Mouse (Mus musculus): Measurements from ENCODE around the gene Cdk1. TPM values are rescaled to one million over a fixed set of nuclear protein-coding genes. Genes with fewer than 3 reads are reported as not detected.

Gene Cdk1
- total RNA-seq, 2 experiments from 2014 or later, result 179 to 568 TPM

DNA sequence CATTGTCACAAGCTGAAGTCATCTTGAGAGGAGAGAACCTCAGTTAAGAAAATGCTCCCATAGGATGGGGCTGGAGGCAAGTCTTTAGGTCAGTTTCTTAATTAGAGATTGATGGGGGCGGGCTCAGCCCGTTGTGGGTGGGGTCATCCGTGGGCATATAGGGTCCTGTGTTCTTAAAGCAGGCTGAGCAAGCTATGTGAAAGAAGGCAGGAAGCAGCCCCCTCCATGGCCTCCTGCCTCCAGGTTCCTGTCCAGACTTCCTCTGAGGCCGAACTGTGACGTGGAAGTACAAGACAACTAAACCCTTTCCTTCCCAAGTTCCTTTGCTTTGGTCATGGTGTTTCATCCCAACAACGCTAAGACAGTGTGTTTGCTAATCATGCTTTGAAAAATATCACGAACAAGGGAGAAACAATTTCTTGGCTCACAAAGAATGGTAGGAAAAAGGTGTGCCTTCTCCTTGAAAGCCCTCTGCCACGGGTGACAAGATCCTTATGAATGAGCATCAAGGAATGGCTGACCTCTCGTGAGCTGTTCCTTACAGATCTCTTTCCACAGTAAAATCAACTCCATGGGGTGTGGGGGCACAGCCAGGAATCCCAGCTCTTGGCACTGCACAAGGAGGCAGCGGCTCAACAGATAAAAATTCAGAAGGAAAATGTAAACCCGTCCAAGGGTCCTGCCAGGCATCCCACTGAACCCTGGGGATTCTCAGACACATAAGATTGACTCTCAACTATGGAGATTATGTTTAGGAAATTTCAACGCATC is 1.5 kb downstream of the Cdk1 start:
- no peak for ATAC-seq (replicated peaks; ENCODE audit: low FRiP score, poor library complexity, severe bottlenecking)

DNA sequence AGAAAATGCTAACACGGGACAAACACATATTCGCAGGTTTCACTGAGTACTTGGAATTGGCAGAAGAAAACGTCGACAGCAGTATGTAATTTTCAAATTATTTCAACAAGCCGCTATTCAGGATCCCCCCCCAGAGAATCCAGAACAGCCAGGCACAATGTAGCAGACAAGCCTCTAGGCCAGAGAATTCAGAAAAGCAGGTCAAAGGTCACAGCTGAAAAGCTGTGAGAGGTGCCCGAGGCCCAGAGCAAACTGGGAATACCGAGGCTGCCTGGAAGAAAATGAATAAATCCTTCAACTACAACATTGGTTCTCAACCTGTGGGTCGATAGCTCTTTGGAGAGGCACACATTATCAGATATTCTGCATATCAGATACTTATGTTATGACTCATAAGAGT is 4.5 kb downstream of the Cdk1 start:
- ATAC-seq (replicated peaks; ENCODE audit: low FRiP score, poor library complexity, severe bottlenecking), result no peak

DNA sequence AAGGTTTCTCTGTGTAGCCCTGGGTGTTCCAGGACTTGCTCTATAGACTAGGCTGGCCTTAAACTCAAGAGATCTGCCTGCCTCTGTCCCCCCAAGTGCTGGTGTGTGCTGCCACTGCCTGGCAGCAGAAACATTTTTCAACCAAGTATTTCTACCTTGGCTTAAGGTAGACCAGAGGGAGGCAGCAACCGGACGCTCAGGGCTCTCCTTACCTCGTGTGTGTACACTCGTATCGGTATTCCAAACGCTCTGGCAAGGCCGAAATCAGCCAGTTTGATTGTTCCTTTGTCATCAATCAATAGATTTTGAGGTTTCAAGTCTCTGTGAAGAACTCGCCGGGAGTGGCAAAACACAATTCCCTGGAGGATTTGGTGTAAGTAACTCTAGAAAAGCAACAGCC is 10.4 kb downstream of the Cdk1 start:
- no peak for ATAC-seq (replicated peaks; ENCODE audit: low FRiP score, poor library complexity, severe bottlenecking)

DNA sequence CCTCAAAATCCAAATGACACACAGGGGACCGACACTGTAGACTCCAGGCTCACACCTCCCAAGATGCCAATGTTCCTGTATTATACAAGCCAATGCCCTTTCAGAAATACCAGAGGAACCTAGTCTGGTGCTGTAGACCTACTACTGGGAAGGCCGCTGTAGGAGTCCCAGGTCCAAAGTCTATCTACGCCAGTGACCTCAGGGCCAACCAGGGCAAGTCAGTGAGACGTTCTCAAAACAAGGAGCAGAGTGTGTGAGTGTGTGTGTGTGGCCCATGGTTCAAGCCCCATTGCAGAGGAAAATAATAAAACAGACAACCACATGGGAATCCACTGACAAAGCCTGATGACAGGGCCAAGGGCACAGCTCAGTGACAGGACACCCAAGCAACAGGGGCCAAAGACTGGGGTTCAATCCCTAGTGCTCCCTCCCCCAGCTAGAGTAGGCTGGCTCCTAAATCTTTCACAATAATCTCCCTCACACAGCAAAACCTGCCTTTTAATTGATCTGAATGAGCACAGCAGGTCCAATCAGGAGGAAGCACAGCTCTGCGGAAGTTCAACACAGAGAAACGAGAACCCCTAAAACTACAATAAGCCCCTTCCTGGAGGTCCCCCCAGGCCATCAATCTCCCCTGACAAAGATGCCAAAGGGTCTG is 11.0 kb downstream of the Cdk1 start:
- no peak for ATAC-seq (replicated peaks; ENCODE audit: low FRiP score, poor library complexity, severe bottlenecking)

DNA sequence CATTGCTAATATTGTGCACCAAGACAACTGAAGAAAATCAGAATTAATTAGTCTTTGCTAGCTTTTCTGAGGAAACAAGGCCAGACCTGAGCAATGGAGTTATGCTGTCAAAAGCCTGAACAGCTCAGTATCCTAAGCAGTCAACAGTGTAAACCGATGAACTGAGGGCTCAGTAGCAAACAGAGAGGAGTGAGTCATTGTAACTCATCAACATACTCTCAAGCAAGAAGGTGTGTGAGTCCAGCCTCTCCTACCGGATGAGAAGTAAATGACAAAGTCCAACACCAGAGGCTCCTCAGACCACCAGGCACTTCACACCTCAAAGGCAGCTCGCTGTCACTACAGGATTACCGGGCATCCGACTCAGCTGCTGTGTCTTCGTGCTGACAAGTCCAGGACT is 12.7 kb downstream of the Cdk1 start:
- no peak for ATAC-seq (replicated peaks; ENCODE audit: low FRiP score, poor library complexity, severe bottlenecking)

DNA sequence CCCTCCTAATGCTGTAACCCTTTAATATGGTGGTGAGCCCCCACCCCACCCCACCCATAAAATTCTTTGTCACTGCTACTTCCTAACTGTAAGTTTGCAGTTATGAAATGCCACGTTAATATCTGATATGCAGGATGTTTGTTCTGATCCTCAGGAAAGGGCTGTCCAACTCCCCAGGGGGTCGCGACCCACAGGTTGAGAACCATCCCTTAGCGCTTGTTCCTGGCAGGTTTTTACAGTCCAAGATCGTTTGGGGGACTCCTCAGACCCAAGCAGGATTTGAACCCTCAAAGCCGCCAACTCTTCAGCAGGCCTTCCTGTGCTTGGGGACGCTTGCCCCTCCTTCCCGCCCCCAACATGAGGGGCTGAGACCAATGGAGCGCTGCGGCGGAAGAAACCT is 16.5 kb downstream of the Cdk1 start:
- ATAC-seq (replicated peaks; ENCODE audit: low FRiP score, poor library complexity, severe bottlenecking), result no peak

DNA sequence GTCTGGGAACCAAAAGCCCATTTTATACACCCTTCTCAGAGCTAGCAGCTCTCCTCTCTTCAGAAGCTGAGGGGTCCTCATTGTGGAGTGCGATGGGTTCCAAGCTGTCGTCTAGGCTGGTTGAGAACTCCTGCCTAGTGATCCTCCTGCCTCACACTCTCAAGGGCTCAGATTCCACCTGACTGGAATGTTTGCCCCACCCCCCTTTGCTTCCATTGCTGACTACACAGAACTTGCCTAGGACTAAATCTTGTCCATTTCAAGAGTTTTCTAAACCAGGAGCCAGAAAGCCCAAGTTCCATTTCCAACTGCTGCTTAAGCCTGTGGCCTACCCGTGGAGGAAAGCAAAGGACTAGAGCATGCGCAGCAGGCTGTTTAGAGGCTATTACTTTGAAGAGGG is 17.1 kb downstream of the Cdk1 start:
- no peak for ATAC-seq (replicated peaks; ENCODE audit: low FRiP score, poor library complexity, severe bottlenecking)

DNA sequence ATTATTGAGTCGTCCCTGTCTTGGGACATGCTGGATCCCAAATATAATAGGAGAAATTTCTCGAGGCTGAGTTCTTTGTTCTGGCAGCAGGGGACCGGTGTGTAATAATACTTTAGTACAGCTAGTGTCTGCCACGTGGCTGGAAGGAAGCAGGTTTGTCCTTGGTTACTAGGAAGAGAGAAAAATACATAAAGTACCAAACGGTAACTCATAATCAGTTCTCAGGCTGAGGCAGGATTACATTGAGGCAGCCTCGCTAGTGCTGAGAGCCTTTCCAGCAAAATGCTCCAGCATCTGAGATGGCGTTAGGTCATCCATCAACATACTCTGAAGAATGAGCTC is 17.6 kb downstream of the Cdk1 start:
- ATAC-seq (replicated peaks; ENCODE audit: low FRiP score, poor library complexity, severe bottlenecking), result no peak

DNA sequence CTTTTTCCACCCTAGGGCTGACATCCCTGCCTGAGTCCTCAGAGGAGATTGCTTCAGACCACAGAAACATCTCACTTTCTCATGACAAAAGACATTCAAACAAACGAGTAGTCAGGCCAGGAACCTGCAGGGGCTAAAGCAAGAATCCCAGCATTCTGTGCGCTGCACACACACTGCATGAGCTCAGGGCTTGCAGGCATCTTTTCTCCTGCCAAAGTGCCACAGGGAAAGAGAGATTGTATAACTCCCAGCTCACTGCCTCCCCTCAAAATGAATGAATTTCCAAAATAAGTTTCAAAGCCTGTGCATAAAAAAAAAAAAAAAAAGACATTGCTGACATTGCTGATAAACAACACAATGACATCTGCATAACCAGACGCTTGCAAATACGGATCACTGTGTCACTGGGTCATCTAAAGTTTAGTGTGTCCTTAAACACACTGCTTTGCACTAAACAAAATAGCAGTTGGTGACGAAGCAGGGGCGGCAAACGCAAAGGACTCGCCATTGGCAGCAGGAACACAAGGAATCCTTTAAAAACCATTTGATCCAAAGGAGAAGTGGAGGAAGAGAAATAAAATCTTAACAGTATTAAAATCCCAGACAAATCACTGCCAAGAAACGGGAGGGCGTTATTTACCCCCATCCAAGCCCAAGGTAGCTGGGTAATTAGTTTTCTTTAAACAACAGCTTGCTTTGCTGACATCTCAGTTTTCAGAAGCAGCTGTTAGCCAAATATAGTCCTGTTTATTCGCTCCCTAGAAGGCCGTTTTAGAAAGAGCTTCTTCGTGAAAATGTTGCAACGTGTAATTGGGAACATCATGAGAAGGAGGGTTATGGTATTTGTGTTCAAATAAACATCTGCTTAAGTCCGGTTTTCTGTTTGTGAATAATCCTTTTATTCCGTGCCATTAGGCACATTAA is 18.2 kb downstream of the Cdk1 start:
- ATAC-seq (replicated peaks; ENCODE audit: low FRiP score, poor library complexity, severe bottlenecking), result no peak

DNA sequence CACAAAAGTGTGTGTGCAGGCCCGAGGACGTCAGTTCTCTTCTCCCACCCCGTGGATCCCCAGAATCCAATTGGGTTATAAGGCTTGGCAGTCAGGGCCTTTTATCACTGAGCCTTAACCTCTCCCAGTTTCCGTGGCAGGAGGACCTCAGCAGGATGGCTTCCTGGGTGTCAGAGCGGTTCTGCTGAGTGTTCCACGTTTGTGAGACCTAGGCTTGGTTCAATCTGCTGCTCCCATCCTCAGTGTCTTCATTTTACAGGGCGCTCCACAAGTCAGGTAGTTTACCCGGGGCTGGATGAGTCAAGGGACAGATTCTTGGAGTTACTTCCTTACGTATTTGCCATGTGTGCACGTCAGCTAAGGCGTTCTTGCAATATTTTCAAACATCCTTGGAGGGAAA is 19.5 kb downstream of the Cdk1 start:
- no peak for ATAC-seq (replicated peaks; ENCODE audit: low FRiP score, poor library complexity, severe bottlenecking)

DNA sequence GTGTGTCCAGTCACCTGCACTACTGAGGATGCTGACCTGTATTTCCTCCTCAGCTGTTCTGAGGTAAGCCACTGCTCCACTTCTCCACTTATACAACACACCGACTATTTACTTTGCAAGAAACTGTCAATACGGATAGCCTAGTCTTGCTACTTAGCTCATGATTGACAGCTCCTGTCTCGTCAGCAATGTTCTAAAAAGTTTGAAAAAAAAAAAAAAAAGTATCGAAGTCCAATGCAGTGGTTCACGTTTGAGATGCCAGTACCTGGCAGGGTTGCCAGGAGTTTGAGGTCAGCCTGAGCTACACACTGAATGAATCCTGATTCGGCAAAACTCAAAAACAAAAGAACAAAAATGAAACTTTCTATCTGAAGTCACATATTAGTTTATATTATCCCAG is 21.5 kb downstream of the Cdk1 start:
- no peak for ATAC-seq (replicated peaks; ENCODE audit: low FRiP score, poor library complexity, severe bottlenecking)

DNA sequence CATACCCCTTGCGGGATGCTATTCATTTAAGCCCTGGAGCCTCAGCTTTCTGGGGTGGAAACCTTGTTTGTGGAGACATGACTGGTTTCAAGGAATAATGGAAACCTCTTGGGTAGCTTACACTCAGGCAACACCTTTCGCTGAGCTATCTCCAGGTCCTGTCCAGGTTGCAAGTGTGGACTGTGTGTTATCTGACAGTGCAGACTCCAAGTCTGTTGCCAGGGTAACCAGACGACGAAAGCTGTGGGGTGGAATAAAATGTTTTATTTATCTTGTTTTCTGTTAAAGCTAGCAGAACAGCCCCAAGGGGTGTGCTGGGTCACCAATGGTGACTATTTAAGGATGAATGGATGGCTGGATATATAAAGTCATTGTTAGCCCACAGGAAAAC is 24.1 kb downstream of the Cdk1 start:
- peak; percentile 67 for ATAC-seq (replicated peaks; ENCODE audit: low FRiP score, poor library complexity, severe bottlenecking)

DNA sequence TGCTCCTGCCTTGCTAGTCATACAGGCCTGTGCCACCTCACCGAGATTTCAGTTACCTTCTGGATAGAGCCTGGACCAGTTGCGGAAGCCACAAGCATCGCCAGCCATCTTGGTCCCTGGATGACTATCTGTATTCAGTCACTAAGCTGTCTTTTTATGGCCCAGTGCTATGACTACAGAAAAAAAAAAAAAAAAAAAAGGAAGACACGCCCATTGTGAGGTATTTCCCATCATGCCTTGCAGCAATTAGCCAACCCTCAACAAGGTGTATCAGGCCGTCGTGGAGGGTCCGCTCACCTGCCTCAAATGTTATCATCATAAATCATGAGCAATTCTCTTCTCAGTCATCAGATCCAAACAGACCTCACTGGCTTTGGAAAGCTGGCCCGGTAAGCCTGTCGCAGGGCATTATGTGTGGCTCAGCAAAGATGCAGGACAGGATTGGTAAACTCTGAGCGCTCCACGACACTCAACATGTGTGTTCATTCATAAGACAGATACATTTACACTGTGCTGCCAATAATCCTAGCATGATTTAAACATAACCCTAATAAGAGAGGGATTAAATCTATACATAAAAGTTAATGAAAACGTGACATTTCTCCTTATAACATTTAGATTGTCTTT is 24.6 kb downstream of the Cdk1 start:
- no peak for ATAC-seq (replicated peaks; ENCODE audit: low FRiP score, poor library complexity, severe bottlenecking)

DNA sequence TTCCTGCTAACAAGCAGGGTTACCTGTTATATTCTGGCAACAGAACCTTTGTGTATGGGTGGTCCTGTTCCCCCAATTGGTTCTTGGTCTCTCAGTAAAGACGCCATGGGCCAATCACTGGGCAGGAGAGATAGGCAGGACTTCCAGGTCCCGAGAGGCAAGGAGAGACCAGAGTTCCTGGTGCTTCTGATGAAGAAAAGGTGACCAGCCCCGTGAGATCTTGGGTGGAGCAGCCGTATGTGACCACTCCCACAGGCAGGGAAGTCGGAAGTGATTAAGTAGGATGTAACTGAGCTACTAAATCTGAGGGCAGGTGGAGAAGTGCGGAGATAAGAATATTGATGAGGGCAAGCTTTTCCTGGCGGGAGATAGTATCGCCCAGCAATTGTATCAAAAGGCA is 25.4 kb downstream of the Cdk1 start:
- no peak for ATAC-seq (replicated peaks; ENCODE audit: low FRiP score, poor library complexity, severe bottlenecking)

DNA sequence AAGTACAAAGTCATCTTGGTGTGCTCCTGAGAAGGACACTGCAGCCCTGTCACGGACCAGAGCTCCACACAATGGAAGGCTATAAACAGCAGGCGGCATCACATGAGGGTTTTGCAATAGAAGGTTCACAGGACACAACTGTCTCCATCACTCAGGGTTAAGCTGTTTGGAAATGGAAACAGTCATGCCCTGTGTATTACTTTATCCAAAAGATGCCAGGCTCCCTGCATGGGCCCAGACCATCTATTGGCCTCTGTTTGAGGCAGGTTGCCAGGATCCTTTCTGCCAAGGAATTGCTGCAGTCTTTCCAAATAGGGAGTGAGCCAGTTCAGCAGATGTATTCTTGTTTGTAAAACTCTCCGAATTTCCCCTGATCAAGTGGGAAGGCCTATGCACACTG is 26.3 kb downstream of the Cdk1 start:
- no peak for ATAC-seq (replicated peaks; ENCODE audit: low FRiP score, poor library complexity, severe bottlenecking)

DNA sequence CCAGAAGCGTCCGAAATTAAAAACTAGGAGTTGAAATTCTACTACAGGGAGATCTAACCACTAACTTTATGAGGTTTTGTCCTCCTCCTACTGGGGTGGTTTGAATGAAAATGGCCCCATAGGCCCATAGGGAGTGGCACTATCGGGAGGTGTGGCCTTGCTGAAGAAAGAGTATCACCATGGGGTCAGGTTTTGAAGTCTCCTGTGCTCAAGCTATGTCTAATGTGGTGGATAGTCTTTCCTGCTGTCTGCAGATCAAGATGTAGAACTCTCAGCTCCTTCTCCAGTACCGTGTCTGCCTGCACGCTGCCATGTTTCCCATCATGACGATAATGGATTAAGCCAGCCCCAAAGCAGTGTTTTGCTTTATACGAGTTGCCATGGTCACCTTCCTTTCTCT is 27.9 kb downstream of the Cdk1 start:
- no peak for ATAC-seq (replicated peaks; ENCODE audit: low FRiP score, poor library complexity, severe bottlenecking)

DNA sequence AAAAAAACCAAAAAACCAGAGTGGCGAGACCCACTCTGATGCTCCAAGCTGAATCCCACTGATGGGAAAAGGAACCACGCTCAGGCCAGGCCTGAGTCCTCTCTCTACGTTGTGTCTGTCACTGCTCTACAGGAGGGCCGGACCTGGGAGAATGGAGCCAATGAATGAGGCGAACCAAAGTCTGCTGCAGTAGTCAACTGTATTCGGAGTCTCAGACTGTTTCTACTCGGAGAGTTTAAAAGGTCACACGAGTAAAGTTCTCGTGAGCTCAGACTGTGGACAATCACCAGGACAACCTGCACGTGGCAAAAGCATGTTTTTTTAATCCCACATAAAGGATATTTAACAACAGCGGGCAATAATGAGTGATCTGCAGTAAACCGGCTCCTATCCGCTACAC is 28.8 kb downstream of the Cdk1 start:
- no peak for ATAC-seq (replicated peaks; ENCODE audit: low FRiP score, poor library complexity, severe bottlenecking)

DNA sequence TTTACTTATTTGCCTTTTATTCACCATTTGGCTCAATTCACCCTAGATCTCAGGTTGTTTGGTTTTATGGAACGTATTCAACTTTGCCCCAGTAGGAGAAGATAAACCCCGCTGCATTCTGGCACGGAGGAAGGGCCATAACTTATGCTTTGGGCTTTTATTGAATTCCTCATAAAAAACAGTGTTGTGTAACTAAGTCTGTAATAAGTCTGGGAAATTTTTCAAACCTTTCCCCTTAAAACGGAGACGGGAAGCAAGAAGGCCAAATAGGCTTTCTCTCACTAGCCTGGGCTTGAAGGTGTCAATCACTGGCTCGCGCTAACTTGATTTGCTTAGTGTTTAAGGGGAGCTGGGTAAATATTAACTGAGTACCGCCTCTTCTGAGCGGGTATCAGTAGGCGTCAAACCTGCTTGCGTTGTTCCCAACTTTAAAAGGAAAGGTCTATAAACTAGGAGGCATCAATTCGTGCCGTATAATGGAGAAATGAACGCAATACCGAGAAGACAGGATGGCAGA is 31.2 kb downstream of the Cdk1 start:
- ATAC-seq (replicated peaks; ENCODE audit: low FRiP score, poor library complexity, severe bottlenecking), result no peak

DNA sequence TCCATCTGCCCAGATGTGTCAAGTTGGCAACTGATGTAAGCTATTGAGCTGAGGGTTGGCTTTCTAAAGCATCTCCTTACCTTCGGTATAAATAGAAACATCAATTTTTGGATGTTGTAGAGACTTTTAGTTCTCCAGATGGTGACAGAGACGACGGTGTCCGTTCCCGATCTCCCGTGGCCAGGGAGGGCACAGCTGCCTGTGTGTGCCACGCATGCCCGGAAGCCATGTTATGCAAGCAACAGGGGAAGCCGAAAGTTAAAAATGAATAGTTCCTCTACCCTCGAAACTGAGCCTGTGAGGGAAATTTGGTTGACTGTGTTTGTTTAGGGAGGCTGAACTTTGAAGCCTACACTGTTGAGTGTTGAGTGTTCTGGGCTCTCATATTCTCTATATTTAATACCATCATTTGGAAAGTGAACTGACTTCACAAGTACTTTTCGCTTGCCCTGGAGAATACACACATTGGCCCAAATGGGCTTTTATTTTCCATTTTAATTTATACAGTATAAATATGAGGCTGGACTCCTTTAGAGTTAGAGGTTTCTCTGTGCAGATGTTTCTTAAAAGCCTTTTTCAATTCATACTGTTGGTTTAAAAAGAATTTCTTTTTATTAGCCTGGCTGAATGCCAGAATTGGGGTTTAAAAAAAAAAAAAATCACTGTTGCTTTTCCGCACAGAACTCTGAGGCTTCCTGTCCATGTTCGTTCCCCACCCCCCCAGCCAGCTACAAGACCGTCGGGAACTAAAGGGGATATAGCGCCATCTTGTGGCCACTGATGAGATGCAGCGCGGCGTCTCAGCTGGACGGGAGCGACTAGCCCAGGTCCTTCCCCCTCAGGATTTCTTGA is 31.8 kb downstream of the Cdk1 start:
- peak; percentile 57; the same call in 1 of the 2 replicates for ATAC-seq (replicated peaks; ENCODE audit: low FRiP score, poor library complexity, severe bottlenecking)

Data from erythroid progenitor cell, adult 5-6 weeks (primary cell).